Mouse (Mus musculus): ENCODE results near the gene Psph.

GRCm38 (mm10) chr5:129761865-129762540, 25.2 kb downstream of the Psph start:
- TF ChIP-seq CTCF (IDR thresholded peaks at IDR 0.05; ENCODE audit: insufficient read depth, low read length) (no peak), POLR2A (IDR thresholded peaks at IDR 0.05; ENCODE audit: borderline replicate concordance, extremely low read depth, low read depth, low read length) (no peak)

Data from lung, adult 2 months (tissue).